Mouse (Mus musculus): Measurements from ENCODE around the gene Gm30302.
"Not testable (repeated sequence)": the region's sequence is repeated elsewhere in the genome, so short reads cannot be mapped to it uniquely, and the experiment has no call there.

Gene Gm30302

DNA sequence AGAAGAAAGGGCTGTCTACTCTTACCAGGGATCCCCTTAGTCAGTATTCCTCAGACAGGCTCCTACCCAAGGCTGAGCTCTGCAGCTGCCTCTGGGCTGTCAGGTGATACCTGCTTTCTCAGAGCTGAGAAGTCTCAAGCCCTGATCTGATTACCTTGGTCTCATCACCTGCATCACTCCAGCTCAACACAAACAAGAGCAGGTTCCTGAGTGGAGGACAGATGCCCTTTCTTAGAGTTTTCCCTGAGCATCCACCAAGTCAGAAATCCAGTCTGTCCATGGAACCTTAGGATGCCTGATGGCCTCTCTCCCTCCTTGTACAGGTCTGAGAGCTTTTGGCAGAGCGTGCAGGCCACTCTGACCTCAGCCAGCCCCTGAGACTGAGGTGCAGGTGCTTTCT lies at the start of gene Gm30302:
Gene Gm30302 (minus strand): TSS at position 101 of the 400 bp plus-strand sequence.
- in situ Hi-C loops (cut with MseI, MboI), result no loop called here

DNA sequence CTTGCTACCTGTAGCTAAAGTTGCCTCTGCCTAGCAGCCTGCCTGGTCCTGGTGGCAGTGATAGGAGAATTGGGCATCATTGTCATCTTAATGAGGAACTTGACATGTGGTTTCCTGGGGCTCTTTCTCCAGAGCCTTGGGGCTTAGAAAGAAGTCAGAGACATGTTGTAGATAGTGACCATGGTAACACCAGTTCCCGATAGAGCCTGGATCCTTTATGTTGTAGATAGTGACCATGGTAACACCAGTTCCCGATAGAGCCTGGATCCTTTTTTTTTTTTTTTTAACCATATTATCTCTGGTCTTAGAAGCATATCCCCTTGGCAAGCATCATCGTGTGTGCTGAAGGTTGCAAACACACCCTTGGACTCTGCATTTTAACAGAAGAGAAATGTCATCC lies 48.0 kb upstream of the Gm30302 start:
- in situ Hi-C loops (cut with MseI, MboI), result no loop called here

DNA sequence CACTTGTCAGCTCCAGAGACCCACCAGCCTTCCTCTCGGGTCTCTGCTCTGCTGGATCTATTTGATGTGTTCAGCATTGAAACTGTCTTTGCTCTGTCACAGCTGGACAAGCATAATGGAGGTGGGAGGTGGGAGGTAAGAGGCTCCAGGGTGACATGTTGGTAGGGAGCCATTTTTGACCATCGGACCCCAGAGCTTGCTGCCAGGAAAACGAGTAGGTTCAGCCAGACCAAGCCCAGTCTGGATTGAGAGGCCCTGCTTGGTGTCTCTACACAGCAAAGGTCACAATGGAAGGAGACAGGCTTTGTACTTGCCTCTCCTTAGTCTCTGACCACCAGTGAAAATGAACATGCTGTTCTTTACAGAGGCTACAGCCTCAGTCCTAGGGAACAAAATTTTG lies 47.3 kb upstream of the Gm30302 start:
- in situ Hi-C loops (cut with MseI, MboI), result no loop called here

DNA sequence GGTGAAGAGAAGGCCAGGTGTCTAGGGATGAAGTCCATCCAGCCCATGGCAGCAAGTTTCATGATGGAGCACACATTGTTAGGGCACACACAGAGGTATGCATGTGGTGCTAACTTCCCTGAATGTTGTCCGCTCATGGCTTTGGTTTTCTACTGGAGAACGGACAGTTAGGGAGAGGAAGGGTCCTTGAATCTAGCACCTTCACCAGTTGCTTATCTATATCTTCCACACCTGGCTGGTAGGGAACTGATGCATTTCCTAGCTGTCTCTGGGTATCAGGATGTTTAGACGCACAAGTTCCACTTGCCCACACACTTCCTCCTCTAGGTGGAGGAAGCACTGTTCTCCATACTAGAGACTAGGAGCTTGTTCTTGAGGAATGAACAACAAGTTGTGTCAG lies 46.9 kb upstream of the Gm30302 start:
- in situ Hi-C loops (cut with MseI, MboI), result no loop called here

DNA sequence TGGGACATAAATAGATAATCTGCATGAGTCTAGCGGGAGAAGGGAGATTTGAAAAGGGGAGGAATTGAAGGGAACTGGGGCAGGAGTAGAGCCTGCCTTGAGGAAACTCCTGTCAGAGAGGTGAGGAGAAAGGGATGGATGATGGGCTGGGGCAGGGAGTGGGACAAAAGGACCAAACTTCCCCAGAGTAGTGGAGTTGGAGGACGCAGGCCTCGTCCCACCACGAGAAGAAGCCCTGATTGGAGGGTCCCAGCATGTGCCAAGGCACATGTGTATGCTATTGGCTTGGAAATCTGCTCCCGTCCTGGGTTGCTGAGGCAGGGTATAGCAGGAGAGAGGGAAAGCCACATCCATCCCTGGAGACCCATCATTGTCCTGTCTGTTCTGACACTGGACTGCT lies 45.3 kb upstream of the Gm30302 start:
- in situ Hi-C loops (cut with MseI, MboI), result no loop called here

DNA sequence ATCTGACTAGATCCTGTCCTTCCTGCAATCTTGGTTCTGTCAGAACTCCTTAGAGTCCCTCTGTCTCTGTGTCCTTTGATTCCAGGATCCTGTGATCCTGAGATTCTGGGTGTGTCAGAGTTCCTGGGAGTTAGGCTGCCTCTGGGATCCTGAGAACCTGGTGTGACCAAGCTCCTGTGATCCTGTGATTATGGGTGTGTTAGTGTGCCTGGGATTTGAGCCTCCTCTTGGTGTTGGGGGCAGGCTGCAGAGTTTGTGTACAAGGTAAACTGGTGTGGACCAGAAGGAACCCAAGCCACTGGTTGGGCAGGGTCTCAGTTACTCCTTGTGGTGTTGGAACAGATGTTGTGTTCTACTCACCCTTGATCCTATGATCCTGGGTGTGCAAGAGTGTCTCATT lies 42.4 kb upstream of the Gm30302 start:
- in situ Hi-C loops (cut with MseI, MboI), result no loop called here

DNA sequence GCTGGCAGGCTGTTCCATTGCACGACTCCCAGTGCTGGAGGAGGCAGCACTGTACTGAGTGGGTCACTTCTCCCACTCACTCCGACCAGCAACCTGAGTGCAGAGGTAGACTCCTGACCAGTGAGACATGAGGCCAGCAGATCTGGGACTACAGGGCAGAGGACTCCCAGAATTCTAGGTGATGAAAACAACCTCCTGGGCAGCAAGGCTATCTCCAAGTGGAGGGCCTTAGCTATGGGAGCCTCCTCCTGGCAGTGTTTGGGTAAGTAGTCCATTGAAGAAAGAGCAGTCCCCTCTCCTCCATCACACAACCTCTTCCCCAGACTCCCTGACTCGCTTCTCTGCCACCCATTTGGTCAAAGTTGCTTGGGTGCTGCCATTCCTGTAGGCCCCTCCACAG lies 31.6 kb upstream of the Gm30302 start:
- in situ Hi-C loops (cut with MseI, MboI), result no loop called here

DNA sequence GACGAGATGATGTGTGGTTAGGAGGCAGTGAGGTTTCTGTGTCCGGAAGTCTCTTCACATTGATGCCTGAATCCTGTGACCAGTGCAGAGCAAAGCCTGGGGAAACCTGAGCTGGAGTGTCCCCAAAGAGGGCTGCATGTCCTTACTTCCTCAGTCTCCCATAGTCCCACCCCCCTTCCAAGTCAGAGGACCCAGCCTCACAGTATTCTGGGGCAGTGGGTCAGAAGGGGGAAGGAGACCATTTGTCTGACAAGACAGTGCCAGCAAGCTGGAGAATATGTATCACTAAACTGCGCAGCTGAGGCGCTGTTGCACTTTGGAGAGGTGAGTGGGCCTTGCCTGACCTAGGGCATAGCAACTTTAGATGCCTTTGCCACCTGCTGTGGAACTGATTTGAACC lies 26.5 kb upstream of the Gm30302 start:
- in situ Hi-C loops (cut with MseI, MboI), result no loop called here

DNA sequence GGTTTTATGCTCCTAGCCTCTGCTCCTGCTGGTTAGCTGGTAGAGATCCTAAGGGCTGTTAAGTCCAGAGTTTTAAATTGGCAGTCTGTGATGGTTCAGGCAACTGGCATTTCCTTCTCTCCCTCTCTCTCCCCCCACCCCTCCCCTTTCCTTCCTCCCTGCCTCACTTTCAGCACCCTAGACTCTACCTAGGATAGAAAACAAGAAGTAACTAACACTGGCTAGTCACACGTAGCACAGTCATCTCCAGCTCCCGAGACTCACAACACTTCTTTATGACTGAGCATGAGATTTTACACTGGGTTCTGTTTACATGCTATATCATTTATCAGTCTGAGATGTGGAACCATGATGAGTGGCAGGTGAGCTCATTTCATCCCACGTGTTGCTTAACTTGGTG lies 16.2 kb upstream of the Gm30302 start:
- in situ Hi-C loops (cut with MseI, MboI), result loop anchor here in 1 of 2 experiments (25.0 kb wide), 1 partner anchor 222 kb away; no protein-coding TSS in a partner anchor

DNA sequence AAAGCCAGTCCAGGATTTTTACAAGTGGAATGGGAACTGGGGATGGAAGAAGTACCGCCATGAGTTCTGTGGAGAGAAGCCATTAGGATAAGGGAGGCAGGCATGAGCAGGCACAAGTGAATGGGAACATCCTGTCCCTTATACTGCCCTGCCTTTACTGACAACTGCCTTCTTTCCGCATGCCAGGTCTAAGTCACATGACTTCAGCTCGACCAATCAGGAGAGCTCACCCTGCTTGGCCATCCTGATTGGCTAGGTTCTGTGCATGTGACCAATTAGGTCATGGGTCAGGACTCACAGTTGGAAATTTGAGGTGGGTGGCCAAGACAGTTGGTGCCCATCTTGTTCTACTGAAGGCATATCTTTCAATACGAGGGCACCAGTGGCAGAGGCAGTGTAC lies 15.6 kb upstream of the Gm30302 start:
- in situ Hi-C loops (cut with MseI, MboI), result loop anchor here in 1 of 2 experiments (25.0 kb wide), 1 partner anchor 223 kb away; no protein-coding TSS in a partner anchor

DNA sequence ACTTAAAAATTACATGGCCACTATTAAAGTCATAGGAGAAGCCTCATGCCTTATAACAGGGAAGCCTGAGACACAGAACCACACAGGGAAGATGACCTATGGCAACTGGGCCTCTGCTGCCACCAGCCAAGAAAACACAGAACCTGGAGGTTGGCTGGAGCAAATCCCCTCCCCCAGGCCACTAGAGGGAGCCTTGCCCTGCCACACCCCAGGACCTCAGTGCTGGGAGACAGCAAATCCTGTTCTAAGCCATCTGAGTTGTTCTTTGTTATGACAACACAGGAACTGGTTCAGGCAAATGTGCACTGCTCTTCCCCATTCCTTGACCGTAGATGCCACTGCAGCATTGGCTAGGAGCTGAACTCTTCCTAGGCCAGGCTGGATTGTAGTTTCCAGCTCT lies 8.3 kb upstream of the Gm30302 start:
- in situ Hi-C loops (cut with MseI, MboI), result loop anchor here in 1 of 2 experiments (25.0 kb wide), 1 partner anchor 230 kb away; no protein-coding TSS in a partner anchor

DNA sequence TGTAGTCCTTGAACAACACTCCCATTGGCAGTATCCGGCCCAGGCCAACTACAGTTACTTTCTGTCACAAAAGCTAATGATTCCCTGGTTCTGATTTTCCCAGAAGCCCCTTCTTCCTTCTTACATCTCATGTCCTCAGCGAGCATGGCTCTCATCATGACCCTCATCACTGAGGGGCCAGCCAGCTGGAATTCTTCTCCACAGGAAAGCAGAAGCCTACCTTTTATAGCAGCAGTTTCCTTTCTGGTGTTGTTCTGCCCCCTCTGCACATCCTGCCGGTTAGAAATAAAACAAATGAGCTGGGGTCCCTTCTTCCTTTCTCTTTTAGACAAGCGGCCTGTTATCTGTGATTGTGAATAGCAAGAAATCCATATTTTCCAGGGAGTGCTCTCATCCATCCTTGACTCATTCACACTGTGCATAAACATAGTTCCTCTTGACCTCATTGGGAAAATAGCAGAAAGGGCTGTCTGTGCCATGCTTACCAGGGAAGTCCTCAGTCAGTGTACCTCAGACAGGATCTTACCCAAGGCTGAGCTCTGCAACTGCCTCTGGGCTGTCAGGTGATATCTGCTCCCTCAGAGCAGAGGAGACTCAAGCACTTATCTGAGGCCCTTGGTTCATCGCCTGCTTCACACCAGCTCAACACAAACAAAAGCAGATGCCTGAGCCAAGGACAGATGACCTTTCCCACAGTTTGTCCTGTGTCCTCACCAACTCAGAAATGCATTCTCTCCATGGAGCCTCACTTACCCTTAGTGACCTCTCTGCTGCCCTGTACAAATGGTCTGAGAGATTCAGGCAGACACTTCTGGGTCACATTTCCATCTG lies 10.0 kb downstream of the Gm30302 start:
- in situ Hi-C loops (cut with MseI, MboI), result no loop called here

DNA sequence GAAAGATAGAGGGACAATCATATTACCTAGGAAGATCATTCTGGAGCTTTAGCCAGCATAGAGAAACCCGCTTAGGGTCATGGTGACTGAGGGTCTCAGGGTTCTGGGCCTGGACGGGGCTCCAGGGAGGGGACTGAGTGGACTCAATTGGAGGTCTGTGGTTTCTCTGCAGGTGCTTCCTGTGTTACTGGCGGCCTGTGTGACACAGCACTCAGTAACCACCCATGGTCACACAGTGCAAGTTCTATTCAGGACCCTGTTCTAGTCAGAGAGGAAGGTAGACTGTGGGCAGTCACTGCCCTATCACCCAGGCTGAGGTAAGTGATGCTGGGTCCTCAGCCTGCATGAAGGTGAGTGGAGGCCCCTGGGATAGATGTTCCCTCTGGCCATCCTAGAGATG lies 14.9 kb downstream of the Gm30302 start:
- in situ Hi-C loops (cut with MseI, MboI), result no loop called here

DNA sequence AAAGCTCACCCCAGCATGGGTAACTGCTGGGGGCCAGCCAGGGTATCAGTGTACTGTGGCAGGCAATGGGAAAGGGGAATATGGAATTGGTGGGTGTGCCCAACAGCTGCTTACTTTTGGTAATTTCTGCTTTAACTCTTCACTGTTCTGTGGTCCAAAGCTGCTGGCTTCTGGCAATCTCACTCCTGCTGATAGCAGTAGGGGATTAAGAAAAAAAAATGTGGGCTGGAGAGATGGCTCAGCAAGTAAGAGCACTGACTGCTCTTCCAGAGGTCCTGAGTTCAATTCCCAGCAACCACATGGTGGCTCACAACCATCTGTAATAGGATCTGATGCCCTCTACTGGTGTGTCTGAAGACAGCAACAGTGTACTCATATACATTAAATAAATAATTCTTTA lies 27.3 kb downstream of the Gm30302 start:
- in situ Hi-C loops (cut with MseI, MboI), result not testable (repeated sequence)

DNA sequence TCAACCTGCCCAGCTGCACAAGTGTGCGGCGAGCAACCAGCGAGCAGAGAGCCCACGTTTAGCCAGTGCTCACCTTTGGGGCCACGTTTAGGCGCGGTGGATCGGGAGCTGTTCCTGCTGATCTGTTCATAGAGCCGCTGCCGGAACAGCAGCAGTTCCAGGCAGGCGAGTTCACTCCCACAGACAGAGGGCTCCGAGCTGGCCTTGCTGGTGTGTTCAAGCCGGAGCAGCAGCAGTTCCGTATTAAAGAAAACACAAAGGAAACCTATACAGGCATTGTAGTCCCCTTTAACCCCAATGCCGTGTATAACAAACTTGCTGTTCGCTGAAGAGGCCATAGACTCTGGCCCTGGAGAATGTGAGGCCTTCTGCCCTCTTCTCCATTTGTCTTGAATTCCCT lies 29.7 kb downstream of the Gm30302 start:
- in situ Hi-C loops (cut with MseI, MboI), result no loop called here

DNA sequence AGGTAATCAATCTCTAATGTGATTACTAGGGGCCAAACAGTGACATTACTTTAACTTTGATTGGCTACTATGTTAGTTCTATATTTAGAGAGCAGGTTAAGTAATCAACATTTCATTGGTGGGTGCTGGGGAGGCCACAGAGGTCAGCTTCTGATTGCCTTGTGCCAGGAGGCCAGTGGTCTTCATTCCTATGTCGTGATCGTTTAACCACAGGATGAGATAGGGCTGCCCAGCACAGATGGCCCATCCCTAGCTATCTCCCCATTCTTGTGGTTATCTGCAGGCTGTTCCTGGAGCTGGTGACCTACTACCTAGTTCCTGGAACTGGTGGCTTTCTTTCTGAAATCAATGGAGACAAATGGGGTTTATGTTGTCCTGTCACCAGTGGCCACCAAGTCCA lies 30.8 kb downstream of the Gm30302 start:
- in situ Hi-C loops (cut with MseI, MboI), result no loop called here

DNA sequence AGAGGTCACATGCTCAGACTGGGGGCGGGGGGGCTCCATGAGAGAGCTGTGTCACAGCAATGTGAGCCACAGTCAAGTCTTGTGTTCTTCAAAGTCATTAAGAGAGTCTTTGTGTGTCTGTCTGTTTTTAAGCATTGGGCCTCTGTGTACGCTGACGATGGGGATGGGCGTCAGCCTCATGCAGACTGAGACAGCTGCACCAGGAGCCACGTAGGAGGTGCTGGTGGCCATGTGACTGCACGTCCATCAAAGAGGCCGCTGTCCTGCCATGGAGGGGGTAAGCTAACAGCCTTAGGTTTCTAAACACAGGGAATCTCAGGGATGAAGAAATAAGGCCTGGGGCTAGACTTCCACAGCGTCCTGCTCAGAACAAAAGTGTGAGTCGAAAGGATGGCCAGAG lies 32.5 kb downstream of the Gm30302 start:
- in situ Hi-C loops (cut with MseI, MboI), result no loop called here

DNA sequence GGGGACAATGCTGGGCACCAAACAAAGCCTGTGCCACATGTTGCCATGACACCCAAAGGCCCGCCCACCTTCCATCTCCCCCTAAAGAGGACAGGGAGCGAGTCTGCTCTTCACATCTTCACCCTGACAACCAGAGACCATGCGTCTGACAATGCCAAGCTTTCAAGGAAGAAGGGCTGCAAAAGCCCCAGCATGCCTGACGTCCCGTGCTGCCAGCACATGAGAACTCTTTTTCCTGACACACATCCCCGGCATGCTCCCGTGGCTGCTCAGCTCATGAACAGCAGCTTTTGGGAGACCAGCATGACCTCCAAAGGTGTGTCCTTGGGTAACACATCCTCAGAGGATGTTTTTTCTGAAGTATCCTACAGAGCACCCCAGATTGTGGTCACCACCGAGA lies 33.5 kb downstream of the Gm30302 start:
- in situ Hi-C loops (cut with MseI, MboI), result no loop called here

DNA sequence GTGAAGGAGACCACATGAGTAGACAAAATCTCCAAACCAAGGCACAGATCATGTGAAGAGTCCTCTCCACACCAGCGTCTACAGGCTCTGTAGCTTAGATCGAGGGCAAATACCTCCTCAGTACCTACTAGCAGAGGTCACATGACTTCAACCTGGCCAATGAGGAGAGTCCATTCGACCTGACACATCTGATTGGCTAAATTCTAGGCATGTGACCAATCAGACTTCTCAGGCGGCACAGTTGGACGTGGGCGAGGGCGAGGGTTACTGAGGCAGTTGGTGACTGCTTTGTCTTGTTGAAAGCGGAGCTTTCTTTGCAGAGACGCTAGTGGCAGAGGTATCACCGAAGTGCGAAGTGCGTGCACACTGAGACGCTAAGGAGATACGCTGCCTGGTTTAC lies 36.6 kb downstream of the Gm30302 start:
- in situ Hi-C loops (cut with MseI, MboI), result no loop called here

DNA sequence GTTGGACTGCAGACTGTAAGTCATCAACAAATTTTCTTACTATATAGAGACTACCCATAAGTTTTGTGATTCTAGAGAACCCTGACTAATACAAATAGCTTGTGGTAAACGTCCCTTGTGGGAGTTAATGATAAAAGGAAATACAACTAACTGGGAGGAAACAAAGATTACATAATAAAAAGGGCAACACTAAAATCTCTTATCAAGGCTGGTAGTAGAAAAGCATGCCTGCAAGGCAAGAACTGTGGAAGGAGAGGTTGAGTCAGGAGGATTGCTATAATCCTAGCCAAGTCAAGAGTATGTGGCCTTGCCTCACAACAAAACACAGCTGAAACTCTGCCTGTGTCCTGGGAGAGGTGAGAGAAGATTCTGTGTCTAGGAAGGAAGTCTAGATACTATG lies 38.1 kb downstream of the Gm30302 start:
- in situ Hi-C loops (cut with MseI, MboI), result no loop called here

DNA sequence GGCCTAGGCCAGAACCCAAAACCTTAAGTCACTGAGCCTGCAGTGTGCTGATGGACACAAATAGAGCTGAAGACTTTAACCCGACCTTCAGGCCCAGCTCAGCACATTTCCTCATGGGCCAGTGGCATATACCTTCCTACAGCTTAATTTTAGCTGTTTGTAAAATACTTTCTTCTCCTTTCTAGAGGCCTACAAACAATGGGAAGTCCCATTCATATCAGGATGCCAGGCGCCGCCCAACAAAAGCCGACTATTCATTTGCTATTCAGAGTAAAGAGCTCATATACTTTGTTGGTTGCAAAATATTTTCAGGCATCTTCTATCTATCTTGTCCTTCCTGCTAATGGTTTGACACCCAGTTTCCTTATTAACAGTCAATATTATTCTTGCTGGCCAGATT lies 40.8 kb downstream of the Gm30302 start:
- in situ Hi-C loops (cut with MseI, MboI), result no loop called here

DNA sequence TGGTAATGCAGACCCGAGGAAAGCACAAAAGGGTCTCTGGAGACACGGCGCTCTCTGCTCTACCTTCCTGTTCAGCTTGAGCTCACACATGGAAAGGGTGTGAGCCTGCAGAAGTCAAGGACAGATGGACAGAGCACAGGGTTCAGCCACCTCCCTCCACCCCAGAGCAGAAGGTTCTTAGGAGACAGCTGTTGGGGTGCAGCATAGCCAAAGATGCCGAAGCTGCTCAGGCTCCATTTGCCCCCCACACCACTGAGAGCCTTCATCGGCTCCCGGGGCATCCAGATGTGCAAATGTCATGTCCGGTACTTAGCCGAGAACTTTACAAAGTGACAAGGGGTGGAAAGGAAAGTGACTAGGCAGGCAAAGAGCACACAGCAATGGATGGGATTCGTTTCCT lies 42.2 kb downstream of the Gm30302 start:
- in situ Hi-C loops (cut with MseI, MboI), result no loop called here

DNA sequence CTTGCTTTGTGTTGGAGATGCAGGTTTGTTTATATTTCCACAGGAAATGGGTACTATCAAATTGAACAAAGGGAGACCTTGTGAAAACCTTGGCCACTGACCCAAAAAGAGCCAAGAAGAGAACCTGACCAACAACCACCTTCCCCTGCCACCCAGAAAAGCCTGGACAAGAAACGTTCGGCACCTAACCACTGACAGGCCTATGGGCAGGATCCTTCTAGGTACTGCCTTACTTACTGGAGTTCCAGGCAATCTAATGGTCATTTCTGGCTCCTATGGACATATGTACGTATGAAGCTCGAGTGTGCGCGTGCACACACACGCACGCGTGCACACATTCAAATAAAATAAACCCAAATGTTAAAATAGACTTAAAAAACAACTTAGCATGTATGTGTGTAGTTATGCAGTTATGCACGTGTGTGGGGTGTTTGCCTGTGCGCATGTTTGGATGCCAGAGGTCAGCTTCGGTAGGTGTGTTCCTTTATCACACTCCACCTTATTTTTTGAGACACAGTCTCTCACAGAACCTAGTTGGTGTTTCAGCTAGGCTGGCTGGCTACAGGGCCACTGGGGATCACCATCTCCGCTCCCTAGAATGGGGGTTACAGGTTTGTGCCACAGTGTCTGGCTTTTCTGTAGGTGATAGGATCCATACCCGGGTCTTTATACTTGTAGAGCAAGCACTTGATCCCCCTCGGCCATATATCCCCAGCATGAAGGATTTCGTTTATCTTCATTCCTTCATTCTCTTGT lies 57.3 kb downstream of the Gm30302 start:
- in situ Hi-C loops (cut with MseI, MboI), result no loop called here
